In the genomic region with DNA sequence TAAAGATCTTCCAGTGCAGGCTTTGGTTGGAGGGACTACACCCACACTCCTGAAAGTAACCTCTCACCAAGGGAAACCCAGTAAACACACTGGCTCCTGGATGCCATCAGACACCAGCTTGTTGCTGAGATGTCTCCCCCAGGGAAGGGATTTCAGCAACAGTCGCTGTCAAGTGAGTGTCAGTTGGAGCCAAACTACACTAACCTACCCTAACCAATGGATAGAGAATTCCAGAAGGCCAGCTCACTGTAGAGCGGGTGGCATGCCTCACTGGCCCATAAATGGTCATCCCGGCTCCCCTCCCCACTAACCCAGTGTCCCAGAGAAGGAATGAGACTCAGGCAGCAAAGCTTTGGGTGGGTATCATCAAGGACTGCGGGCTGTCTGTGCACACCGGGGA, we compare ENCODE assay signal across 23 mouse cellular contexts.
A peak's percentile ranks its signal among the peaks of the same experiment; 100 is the strongest.
DNase-seq lines count a peak whose midpoint lies in the region; ATAC-seq and TF ChIP-seq lines count a peak whose summit lies in the region.
"Had no signal": no experiment of that assay in that cellular context is flagged by ENCODE, and none has a peak within 500 bp of the region (broad histone marks: within the 10 kb centered on the region; RNA-seq: fewer than 3 reads in every experiment).

No protein-coding gene starts in this region.

- H3K9me3 ChIP-seq in kidney, embryonic 14.5 days (ENCODE audit: control insufficient read depth, low read length) = no peaks in the 10 kb centered on the region; the same call in 1 of the 2 replicates
- H3K9me3 ChIP-seq in lung, embryonic 14.5 days (ENCODE audit: low read depth, low read length) = no peaks in the 10 kb centered on the region
- H3K9me3 ChIP-seq in embryonic facial prominence, embryonic 14.5 days (ENCODE audit: control insufficient read depth, low read length) = 0 out of 2 replicates have a peak, but pooled peaks cover 5% of the 10 kb centered on the region

- H3K36me3 ChIP-seq in kidney, embryonic 14.5 days (ENCODE audit: control insufficient read depth, insufficient read depth, low read length) = no peaks in the 10 kb centered on the region
- H3K36me3 ChIP-seq in lung, embryonic 14.5 days (ENCODE audit: insufficient read depth) = no peaks in the 10 kb centered on the region
- no peaks in the 10 kb centered on the region for H3K36me3 ChIP-seq in embryonic facial prominence, embryonic 14.5 days (ENCODE audit: control insufficient read depth, insufficient read depth, low read length)
- H3K36me3 ChIP-seq: heart, embryonic 13.5 days had no signal

- no peak for TF ChIP-seq CTCF in lung, embryonic 14.5 days (IDR thresholded peaks at IDR 0.05; ENCODE audit: low read depth)

- peaks cover 29% of the 10 kb centered on the region for H3K4me1 ChIP-seq in kidney, embryonic 14.5 days (ENCODE audit: control insufficient read depth, insufficient read depth, low read length)
- H3K4me1 ChIP-seq in lung, embryonic 14.5 days (ENCODE audit: insufficient read depth) = peaks cover 8% of the 10 kb centered on the region
- H3K4me1 ChIP-seq in embryonic facial prominence, embryonic 14.5 days (ENCODE audit: control insufficient read depth, insufficient read depth, low read length) = peaks cover 6% of the 10 kb centered on the region; the same call in 1 of the 2 replicates

- H3K9ac ChIP-seq in kidney, embryonic 14.5 days (ENCODE audit: low read depth, low read length) = no peak overlapping the region
- H3K9ac ChIP-seq in lung, embryonic 14.5 days = no peak overlapping the region
- H3K9ac ChIP-seq in embryonic facial prominence, embryonic 14.5 days (ENCODE audit: low read depth, low read length) = no peak overlapping the region
- H3K9ac ChIP-seq: heart, embryonic 13.5 days; liver, embryonic 14.5 days had no signal

- H3K4me3 ChIP-seq in kidney, embryonic 14.5 days (ENCODE audit: low read length) = no peak overlapping the region
- H3K4me3 ChIP-seq in lung, embryonic 14.5 days (ENCODE audit: low read depth, low read length) = no peak overlapping the region
- H3K4me3 ChIP-seq in embryonic facial prominence, embryonic 14.5 days (ENCODE audit: low read depth, low read length) = no peak overlapping the region
- H3K4me3 ChIP-seq: erythroblast, embryonic 14.5 days; gastrocnemius, adult 2 months; heart, adult 2 months; heart, embryonic 13.5 days had no signal

- no peak overlapping the region; the same call in 1 of the 2 replicates for H3K4me2 ChIP-seq in kidney, embryonic 14.5 days (replicated peaks; ENCODE audit: low read depth, low read length)
- no peak overlapping the region for H3K4me2 ChIP-seq in lung, embryonic 14.5 days
- H3K4me2 ChIP-seq in embryonic facial prominence, embryonic 14.5 days (ENCODE audit: low read depth, low read length) = no peak overlapping the region
- H3K4me2 ChIP-seq: heart, embryonic 13.5 days; midbrain, embryonic 11.5 days had no signal

- DNase-seq in kidney, adult 9 months = no peak
- no peak for DNase-seq in lung, embryonic 14.5 days
- no peak for DNase-seq in lung, adult 18-20 months
- no peak for DNase-seq in embryonic facial prominence, embryonic 14.5 days (ENCODE audit: low spot score)
- no peak for DNase-seq in layer of hippocampus, postnatal 25 days (ENCODE audit: extremely low spot score in 1 of 2, low spot score in 1 of 2)
- DNase-seq in layer of hippocampus, postnatal 36 days = no peak
- DNase-seq: adrenal gland, adult 2 months; cerebellum, adult 2 months; gastrocnemius, adult 2 months; heart, adult 2 months; liver; lung, postnatal 36 days; thymus, adult 18-20 months; thymus, postnatal 36 days had no signal

- H3K27me3 ChIP-seq in kidney, embryonic 14.5 days (ENCODE audit: control insufficient read depth, insufficient read depth, low read length) = no peaks in the 10 kb centered on the region
- H3K27me3 ChIP-seq in lung, embryonic 14.5 days (ENCODE audit: insufficient read depth, low read length) = no peaks in the 10 kb centered on the region
- no peaks in the 10 kb centered on the region for H3K27me3 ChIP-seq in embryonic facial prominence, embryonic 14.5 days (replicated peaks; ENCODE audit: control insufficient read depth, insufficient read depth, low read length)
- H3K27me3 ChIP-seq: heart, embryonic 13.5 days had no signal

- peak overlapping the region; percentile 51 for H3K27ac ChIP-seq in kidney, embryonic 14.5 days (ENCODE audit: low read depth, low read length)
- H3K27ac ChIP-seq in lung, embryonic 14.5 days (ENCODE audit: low read depth) = no peak overlapping the region
- 0 out of 2 replicates have a peak overlapping the region, but pooled peaks have one; percentile 1 for H3K27ac ChIP-seq in embryonic facial prominence, embryonic 14.5 days (replicated peaks; ENCODE audit: low read depth, low read length)
- H3K27ac ChIP-seq: gastrocnemius, adult 2 months; heart, adult 2 months; heart, embryonic 13.5 days; liver, embryonic 14.5 days; stomach, postnatal 0 days had no signal

- WGBS in kidney, embryonic 14.5 days = 37% methylated on average over 5 of the region's 5 CpGs
- WGBS in lung, embryonic 14.5 days = 72% methylated on average over 5 of the region's 5 CpGs
- 56% methylated on average over 5 of the region's 5 CpGs for WGBS in embryonic facial prominence, embryonic 14.5 days

- peak; percentile 20; the same call in 1 of the 2 replicates for ATAC-seq in kidney, embryonic 14.5 days (ENCODE audit: low FRiP score, low TSS enrichment)
- ATAC-seq in lung, embryonic 14.5 days (ENCODE audit: insufficient read depth) = peak; percentile 48; the same call in 1 of the 2 replicates
- ATAC-seq in embryonic facial prominence, embryonic 14.5 days (ENCODE audit: low read depth) = no peak
- ATAC-seq: activated CD4-positive, CD25-positive, alpha-beta regulatory T cell, adult 4 months; CD4-positive, CD25-positive, alpha-beta regulatory T cell, adult 4 months; midbrain, embryonic 16.5 days had no signal
